Mouse (Mus musculus): ENCODE measurements around the gene Cybrd1.

Cybrd1 gene

DNA sequence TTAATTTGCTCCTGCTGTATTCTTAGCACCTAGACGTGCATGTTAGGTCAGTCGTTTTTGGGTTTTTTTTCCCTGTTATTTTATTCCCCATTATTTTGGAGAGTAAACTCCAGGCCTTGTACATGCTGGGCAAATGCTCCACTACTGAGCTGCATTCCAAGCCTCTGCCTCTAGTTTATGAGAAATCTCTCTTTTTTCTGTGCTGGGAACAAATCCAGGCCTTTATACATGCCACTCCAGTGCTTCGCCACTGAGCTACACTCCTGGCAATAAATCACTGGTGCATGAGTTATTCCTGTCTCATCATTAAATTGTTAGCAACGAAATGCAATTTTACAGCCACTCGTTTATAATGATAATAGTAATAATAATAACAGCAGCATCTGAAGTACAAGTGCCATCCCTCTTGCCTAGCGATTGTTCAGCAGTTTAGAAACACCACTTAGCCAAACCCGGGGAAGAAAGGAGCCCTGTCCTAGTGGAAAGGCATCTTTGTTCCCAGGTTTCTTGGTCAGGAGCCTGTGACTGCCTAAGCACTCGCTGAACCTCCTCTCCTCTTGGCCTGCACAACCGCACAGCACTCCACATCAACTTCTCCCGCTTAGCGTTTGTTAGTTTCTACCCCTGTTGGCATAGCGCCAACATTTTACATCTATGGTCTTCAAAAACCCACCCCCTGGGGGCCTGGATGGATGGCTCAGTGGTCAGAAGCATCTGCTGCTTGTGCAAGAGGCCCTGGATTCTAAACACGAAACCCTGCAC is 4.7 kb downstream of the Cybrd1 start:
- DNase-seq (ENCODE audit: low spot score in 2 of 2) = no peak

DNA sequence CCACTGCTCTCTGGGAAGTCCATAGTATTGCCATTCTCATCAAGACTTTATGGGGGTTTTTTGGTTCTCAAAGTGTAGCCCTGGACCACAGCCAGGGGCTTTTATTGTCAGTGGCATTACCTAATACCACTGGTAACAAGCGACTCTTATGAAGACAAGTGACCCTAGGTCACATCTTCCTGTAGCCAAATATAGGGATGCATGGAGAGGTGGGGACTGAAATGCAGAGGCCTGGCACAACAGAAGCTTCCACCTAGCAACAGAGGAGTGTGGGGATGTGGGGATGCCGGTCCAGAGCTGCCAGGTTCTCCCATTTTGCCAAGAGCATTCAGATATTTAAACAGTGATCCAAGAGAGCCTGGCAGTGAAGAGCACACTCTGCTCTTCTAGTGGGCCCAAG is 5.9 kb downstream of the Cybrd1 start:
- DNase-seq (ENCODE audit: low spot score in 2 of 2) = no peak

DNA sequence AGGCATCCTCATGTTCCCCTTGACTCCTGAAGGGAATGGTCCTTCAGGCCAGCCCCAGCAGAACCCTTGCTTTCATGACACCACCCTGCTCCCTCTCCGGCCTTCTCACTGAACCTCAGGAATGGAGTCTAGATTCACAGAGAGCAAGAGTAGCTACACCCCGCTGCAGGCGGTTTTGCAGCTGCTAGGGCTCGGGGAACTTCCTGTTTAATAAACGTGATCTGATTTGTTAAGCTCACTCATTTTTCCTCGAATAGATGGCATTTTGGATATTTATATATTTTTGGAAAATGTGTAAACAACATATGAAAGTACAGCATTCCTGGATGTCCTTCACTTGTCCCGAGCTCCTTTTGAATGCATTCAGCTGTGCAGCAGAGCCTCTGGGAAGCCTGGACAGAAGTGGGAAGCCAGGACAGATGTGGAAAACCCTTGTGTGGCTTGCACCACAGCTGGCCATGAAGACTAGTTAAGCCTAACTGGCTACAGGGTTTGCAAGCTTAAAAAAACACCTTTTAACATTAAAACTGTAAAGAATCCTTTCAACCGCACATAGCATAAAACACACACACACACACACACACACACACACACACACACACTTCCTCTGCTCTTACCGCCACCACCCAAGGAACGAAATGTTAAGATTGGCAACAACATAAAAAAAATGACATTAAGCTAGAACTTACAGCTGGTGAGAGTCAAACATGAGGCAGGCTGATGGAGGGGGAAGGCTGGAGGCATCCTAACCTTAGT is 10.2 kb downstream of the Cybrd1 start:
- no peak for DNase-seq (ENCODE audit: low spot score in 2 of 2)

- no peak for DNase-seq (ENCODE audit: low spot score in 2 of 2)
Observed at GRCm38 (mm10) chr2:71130366-71130765, 12.6 kb downstream of the Cybrd1 start.

GRCm38 (mm10) chr2:71131866-71132496 is 14.3 kb downstream of the Cybrd1 start:
- no peak for DNase-seq (ENCODE audit: low spot score in 2 of 2)

DNA sequence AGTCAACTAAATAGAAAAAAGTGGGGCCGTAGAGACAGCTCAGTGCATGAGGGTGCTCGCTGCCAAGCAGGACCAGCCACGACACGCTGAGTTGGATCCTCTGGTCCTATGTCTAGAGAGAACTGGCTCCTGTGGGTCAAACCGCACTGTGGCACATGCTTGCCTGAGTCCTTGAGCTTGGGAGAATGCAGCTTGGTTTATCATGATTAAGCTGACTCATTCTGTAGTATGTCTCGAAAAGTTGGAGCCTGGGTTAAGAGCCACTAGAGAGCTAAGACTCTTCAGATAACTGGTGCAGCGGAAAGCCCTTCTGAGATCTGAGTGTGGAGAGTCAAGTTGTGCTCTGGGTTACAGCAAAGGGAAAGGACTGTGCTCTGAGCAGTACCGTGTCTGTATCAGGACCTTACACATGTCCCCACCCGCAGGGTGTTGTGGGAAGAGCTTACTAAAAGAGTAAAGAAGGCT is 16.4 kb downstream of the Cybrd1 start:
- DNase-seq (ENCODE audit: low spot score in 2 of 2) = no peak

GRCm38 (mm10) chr2:71134836-71135235 is 17.1 kb downstream of the Cybrd1 start:
- no peak for DNase-seq (ENCODE audit: low spot score in 2 of 2)

GRCm38 (mm10) chr2:71140622-71141021 is 22.9 kb downstream of the Cybrd1 start:
- no peak for DNase-seq (ENCODE audit: low spot score in 2 of 2)

- no peak for DNase-seq (ENCODE audit: low spot score in 2 of 2)
Observed at GRCm38 (mm10) chr2:71142410-71142809, 24.7 kb downstream of the Cybrd1 start.

- DNase-seq (ENCODE audit: low spot score in 2 of 2) = no peak
Observed at GRCm38 (mm10) chr2:71145853-71146252, 28.1 kb downstream of the Cybrd1 start.

DNA sequence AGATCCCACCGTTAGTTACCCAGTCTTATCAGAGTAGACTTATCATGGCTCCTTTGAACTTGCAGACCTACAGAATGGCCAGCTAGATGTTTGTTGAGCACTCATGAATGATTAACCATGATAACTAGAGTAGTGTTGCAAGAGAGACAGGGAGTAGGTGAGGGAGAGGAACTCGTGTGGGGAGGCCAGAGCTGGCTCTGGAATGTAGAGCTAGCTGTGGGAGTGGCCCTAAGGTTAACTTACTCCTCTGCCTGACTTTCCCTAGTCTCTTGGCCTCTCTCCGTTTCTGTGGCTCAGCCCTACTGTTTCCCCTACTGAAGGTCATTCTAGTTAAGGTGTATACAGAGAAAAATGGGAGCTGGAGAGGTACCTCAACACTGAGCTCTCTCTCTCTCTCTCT is 28.5 kb downstream of the Cybrd1 start:
- no peak for DNase-seq (ENCODE audit: low spot score in 2 of 2)

- no peak for DNase-seq (ENCODE audit: low spot score in 2 of 2)
Observed at GRCm38 (mm10) chr2:71147816-71148215, 30.1 kb downstream of the Cybrd1 start.

GRCm38 (mm10) chr2:71152170-71152569 is 34.4 kb downstream of the Cybrd1 start:
- DNase-seq (ENCODE audit: low spot score in 2 of 2) = no peak

- peak; percentile 33 to 35 for DNase-seq (ENCODE audit: low spot score in 2 of 2)
Observed at GRCm38 (mm10) chr2:71155486-71155885, 37.8 kb downstream of the Cybrd1 start.

DNA sequence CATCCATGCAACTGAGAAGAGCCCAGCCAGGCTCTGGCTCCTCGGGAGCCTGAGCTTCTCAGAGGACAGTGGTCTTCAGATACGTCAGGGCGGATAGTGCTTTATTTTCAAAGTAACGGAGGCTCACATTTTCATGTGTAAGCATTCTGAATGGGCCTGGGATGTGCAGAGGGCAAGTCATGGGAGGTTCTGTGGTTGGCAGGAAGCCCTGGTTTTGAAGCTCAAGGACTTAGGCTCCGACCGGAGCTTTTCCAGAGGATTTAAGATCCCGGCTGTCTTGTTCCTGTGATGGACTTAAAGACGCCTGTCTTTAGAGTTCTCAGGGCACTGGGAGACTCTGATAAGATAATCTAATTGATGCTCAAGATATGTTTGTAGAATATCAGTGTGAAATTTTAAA is 38.7 kb downstream of the Cybrd1 start:
- no peak for DNase-seq (ENCODE audit: low spot score in 2 of 2)

- no peak for DNase-seq (ENCODE audit: low spot score in 2 of 2)
Observed at GRCm38 (mm10) chr2:71157881-71158280, 40.2 kb downstream of the Cybrd1 start.

GRCm38 (mm10) chr2:71159576-71160306 is 42.0 kb downstream of the Cybrd1 start:
- DNase-seq (ENCODE audit: low spot score in 2 of 2) = no peak

GRCm38 (mm10) chr2:71160307-71160861 is 42.7 kb downstream of the Cybrd1 start:
- DNase-seq (ENCODE audit: low spot score in 2 of 2) = no peak

- DNase-seq (ENCODE audit: low spot score in 2 of 2) = no peak
Observed at GRCm38 (mm10) chr2:71161558-71161957, 43.8 kb downstream of the Cybrd1 start.

DNA sequence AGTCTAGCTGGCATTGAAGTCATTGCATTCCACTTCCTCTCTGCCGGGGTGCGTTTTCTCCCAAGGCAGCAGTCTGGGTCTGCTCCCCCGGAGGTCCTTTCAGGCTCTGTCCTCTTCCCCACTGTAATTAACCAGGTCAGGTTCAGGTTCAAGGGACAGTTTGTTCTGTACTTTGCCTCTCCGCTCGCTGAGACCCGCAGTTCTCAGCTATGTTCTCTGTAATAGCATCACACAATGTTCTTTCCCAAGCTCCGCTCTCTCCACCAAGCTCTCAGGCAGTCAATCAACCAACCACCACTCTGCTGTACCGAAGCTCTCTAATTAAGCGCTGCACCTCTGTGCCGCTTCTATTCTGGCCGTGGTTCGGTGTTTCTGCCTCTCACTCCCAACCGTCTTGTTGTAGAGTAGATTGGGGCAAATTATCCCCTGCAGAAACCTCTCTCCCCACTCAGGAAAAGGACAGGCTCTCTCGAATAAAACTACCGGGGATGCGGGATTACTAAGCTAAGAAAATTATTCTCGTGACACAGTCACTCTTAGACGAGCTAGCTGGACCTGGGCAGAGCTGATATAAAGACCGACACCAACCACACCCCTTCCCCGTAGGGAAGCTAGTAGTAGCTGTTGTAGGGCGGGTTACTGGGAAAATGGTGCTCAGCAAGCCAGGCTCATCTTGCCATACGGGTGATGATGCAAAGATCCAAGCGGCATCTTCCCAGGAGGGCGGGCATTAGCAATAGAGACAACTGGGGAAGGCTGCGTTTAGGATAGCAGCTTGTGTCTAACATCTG is 45.3 kb downstream of the Cybrd1 start:
- DNase-seq (ENCODE audit: low spot score in 2 of 2) = no peak

GRCm38 (mm10) chr2:71167211-71167610 is 49.5 kb downstream of the Cybrd1 start:
- DNase-seq (ENCODE audit: low spot score in 2 of 2) = no peak

Data from spleen, postnatal 36 days (tissue).